Mouse (Mus musculus): ENCODE results near the gene Krt19.

DNA sequence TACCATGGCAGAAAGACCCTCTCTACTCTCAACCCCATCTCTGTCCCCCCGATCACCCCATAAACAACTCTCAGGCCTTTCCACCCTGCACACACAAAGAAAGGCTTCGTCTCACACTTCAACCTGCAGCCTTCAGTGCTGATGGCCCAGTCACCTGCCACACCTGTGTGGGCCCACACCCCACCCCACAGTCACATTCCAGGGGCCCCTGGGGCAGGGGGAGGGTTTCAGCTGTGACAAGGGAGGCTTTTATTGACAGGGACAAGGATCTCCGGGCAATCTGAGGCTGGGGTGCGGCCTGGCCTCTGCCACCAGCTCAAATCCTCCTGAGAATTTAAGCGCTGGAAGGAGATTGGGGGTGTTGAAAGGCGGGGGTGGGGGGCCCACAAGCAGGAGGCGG, 9.7 kb downstream of the Krt19 start:
- TF ChIP-seq CTCF (IDR thresholded peaks at IDR 0.05 in 2 of 3, conservative IDR thresholded peaks at IDR 0.05 in 1 of 3; ENCODE audit: control insufficient read depth in 1 of 3, insufficient read depth in 1 of 3, low read depth in 2 of 3, low read length in 3 of 3, poor library complexity in 1 of 3, severe bottlenecking in 1 of 3) (no peak), POLR2A (IDR thresholded peaks at IDR 0.05; ENCODE audit: control insufficient read depth in 1 of 2, insufficient read depth in 1 of 2, low read depth in 1 of 2, low read length in 2 of 2, poor library complexity in 1 of 2) (no peak), SIN3A (IDR thresholded peaks at IDR 0.05; ENCODE audit: low read length) (no peak), EP300 (IDR thresholded peaks at IDR 0.05; ENCODE audit: low read depth in 1 of 2, low read length in 2 of 2) (no peak), ZNF384 (IDR thresholded peaks at IDR 0.05; ENCODE audit: low read depth, low read length) (no peak), MEF2A (IDR thresholded peaks at IDR 0.05; ENCODE audit: extremely low read depth, insufficient replicate concordance, low read depth, low read length, poor library complexity, severe bottlenecking) (no peak)
